Mouse (Mus musculus) thymus, adult 2 months (tissue): ENCODE data around the gene Zdhhc18.

Experiments used
- CTCF ChIP-seq: fragments of 200-500 bp; IDR thresholded peaks from 2 replicates; pipeline ENCODE4 v1.5.1; 2012; ENCODE audit warnings: mild to moderate bottlenecking, control low read depth, low read length, moderate library complexity, borderline replicate concordance; ENCODE audit not compliant: control insufficient read depth, poor library complexity, insufficient read depth; ENCODE audit errors: extremely low read depth
- POLR2A ChIP-seq: fragments of 200-500 bp; IDR thresholded peaks from 2 replicates; pipeline ENCODE4 v1.6.1; 2012; ENCODE audit warnings: mild to moderate bottlenecking, low read length, control low read depth, moderate library complexity; ENCODE audit not compliant: control insufficient read depth, poor library complexity, insufficient read depth; ENCODE audit errors: extremely low read depth

GRCm38 (mm10) chr4:133630326-133630920 lies 19.5 kb downstream of the Zdhhc18 start:
- no peak for TF ChIP-seq CTCF
- no peak for TF ChIP-seq POLR2A
